Mouse (Mus musculus) ES-E14 (cell line): ENCODE results near the gene Carmil2.
A peak's percentile ranks its signal among the peaks of the same experiment; 100 is the strongest.

Source experiments
- HCFC1 ChIP-seq: IDR thresholded peaks from 2 replicates; pipeline ENCODE4 v1.6.1; 2012; ENCODE audit warnings: low read length, inconsistent platforms, borderline replicate concordance; ENCODE audit not compliant: insufficient read depth
- MAFK ChIP-seq: IDR thresholded peaks from 2 replicates; pipeline ENCODE4 v1.6.1; 2014; ENCODE audit warnings: mild to moderate bottlenecking, low read depth, low read length, inconsistent platforms; ENCODE audit not compliant: insufficient read depth
- ZC3H11A ChIP-seq: IDR thresholded peaks from 2 replicates; pipeline ENCODE4 v1.6.1; 2012; ENCODE audit warnings: low read depth, mild to moderate bottlenecking, inconsistent platforms, low read length, borderline replicate concordance
- ZNF384 ChIP-seq: IDR thresholded peaks from 2 replicates; pipeline ENCODE4 v1.6.1; 2012; ENCODE audit warnings: low read depth, low read length, inconsistent platforms

- TF ChIP-seq MAFK (no peak), ZC3H11A (no peak), HCFC1 (no peak), ZNF384 (peak; percentile 37; the same call in 1 of the 2 replicates)
These were observed 18.9 kb downstream of the Carmil2 start for GRCm38 (mm10) chr8:105704955-105705354.
